Mouse (Mus musculus) hindbrain, embryonic 10.5 days (tissue): ENCODE results near the gene Prrt1. TPM values are rescaled to one million over a fixed set of nuclear protein-coding genes. Genes with fewer than 3 reads are reported as not detected.
A peak's percentile ranks its signal among the peaks of the same experiment; 100 is the strongest.

ENCODE experiments used
- DNase-seq: peaks from one replicate; pipeline ENCODE4 v3.0.0-alpha.2; 2017; ENCODE audit warnings: low spot score
- H3K27ac ChIP-seq: fragments of 300-500 bp; sonication (generic); 2 replicates; pipeline ENCODE4 v1.5.1; 2016; ENCODE audit warnings: mild to moderate bottlenecking, moderate library complexity
- H3K27me3 ChIP-seq: fragments of 300-500 bp; sonication (generic); 2 replicates; pipeline ENCODE4 v1.6.1; 2016; ENCODE audit warnings: mild to moderate bottlenecking; ENCODE audit not compliant: poor library complexity, insufficient read depth, severe bottlenecking
- H3K36me3 ChIP-seq: fragments of 300-500 bp; sonication (generic); 2 replicates; pipeline ENCODE4 v1.6.1; 2016; ENCODE audit warnings: mild to moderate bottlenecking, moderate library complexity
- H3K4me1 ChIP-seq: fragments of 300-500 bp; sonication (generic); replicated peaks from 2 replicates; pipeline ENCODE4 v1.6.1; 2016; ENCODE audit warnings: mild to moderate bottlenecking
- H3K4me3 ChIP-seq: fragments of 300-500 bp; sonication (generic); 2 replicates; pipeline ENCODE4 v1.5.1; 2016; ENCODE audit warnings: mild to moderate bottlenecking, moderate library complexity
- H3K9me3 ChIP-seq: fragments of 300-500 bp; sonication (generic); 2 replicates; pipeline ENCODE4 v1.6.1; 2016; ENCODE audit warnings: mild to moderate bottlenecking, moderate library complexity
- WGBS: fragments of 180-500 bp; shearing (Covaris S2); methylation state at CpG from one replicate; pipeline ENCODE4 v1.1.7; 2016; 5-methylcytosine and 5-hydroxymethylcytosine counted together
- polyA plus RNA-seq: library from polyadenylated mRNA; unstranded; fragments of >200 nt; fragmentation: Nextera tagmentation; extraction: Ambion mirVana; gene quantifications from 2 replicates; pipeline ENCODE4 v1.2.1, GENCODE M21; 2016

Prrt1 gene
- polyA plus RNA-seq, 1 experiment from 2014 or later: 1.4 TPM

- WGBS: 76% methylated on average over 12 of the region's 12 CpGs
- Histone ChIP-seq H3K9me3 (no peaks in the 10 kb centered on the region), H3K27ac (no peak overlapping the region), H3K4me1 (peaks cover 41% of the 10 kb centered on the region), H3K4me3 (no peak overlapping the region), H3K36me3 (peaks cover 12% of the 10 kb centered on the region), H3K27me3 (peaks cover 38% of the 10 kb centered on the region)
- no peak for DNase-seq
These were observed 30.0 kb downstream of the Prrt1 start for GRCm38 (mm10) chr17:34659181-34659896.

- Histone ChIP-seq H3K9me3 (no peaks in the 10 kb centered on the region), H3K36me3 (peaks cover 7% of the 10 kb centered on the region), H3K27me3 (peaks cover 38% of the 10 kb centered on the region), H3K27ac (no peak overlapping the region), H3K4me3 (no peak overlapping the region), H3K4me1 (peaks cover 41% of the 10 kb centered on the region)
- no peak for DNase-seq
- WGBS: 66% methylated on average over 3 of the region's 3 CpGs
These were observed 30.5 kb downstream of the Prrt1 start for GRCm38 (mm10) chr17:34659897-34660214.

- Histone ChIP-seq H3K27me3 (peaks cover 38% of the 10 kb centered on the region), H3K4me1 (peaks cover 37% of the 10 kb centered on the region), H3K27ac (no peak overlapping the region), H3K36me3 (peaks cover 2% of the 10 kb centered on the region), H3K4me3 (no peak overlapping the region), H3K9me3 (no peaks in the 10 kb centered on the region)
- WGBS: 39% methylated on average over 11 of the region's 11 CpGs
- DNase-seq: no peak
These were observed 31.0 kb downstream of the Prrt1 start for GRCm38 (mm10) chr17:34660259-34660820.

GRCm38 (mm10) chr17:34661121-34661591, 31.8 kb downstream of the Prrt1 start:
- peaks cover 45% of the 10 kb centered on the region for H3K27me3 ChIP-seq
- no peak overlapping the region for H3K27ac ChIP-seq
- WGBS: 10% methylated on average over 19 of the region's 19 CpGs
- H3K4me1 ChIP-seq: peaks cover 29% of the 10 kb centered on the region
- no peak for DNase-seq
- peak overlapping the region; percentile 32 for H3K4me3 ChIP-seq
- H3K9me3 ChIP-seq: no peaks in the 10 kb centered on the region
- H3K36me3 ChIP-seq: no peaks in the 10 kb centered on the region

GRCm38 (mm10) chr17:34662468-34662867, 33.1 kb downstream of the Prrt1 start:
- H3K36me3 ChIP-seq: no peaks in the 10 kb centered on the region
- peaks cover 45% of the 10 kb centered on the region for H3K27me3 ChIP-seq
- DNase-seq: no peak
- no peak overlapping the region for H3K4me3 ChIP-seq
- peaks cover 17% of the 10 kb centered on the region for H3K4me1 ChIP-seq
- H3K9me3 ChIP-seq: no peaks in the 10 kb centered on the region
- H3K27ac ChIP-seq: no peak overlapping the region
- WGBS: 81% methylated on average over 1 of the region's 1 CpGs

- H3K4me3 ChIP-seq: no peak overlapping the region
- no peak for DNase-seq
- no peak overlapping the region for H3K27ac ChIP-seq
- H3K9me3 ChIP-seq: no peaks in the 10 kb centered on the region
- no peaks in the 10 kb centered on the region for H3K36me3 ChIP-seq
- H3K4me1 ChIP-seq: peaks cover 15% of the 10 kb centered on the region
- 86% methylated on average over 8 of the region's 8 CpGs for WGBS
- H3K27me3 ChIP-seq: peaks cover 45% of the 10 kb centered on the region
These were observed 33.6 kb downstream of the Prrt1 start for GRCm38 (mm10) chr17:34662978-34663377.

- Histone ChIP-seq H3K27ac (no peak overlapping the region), H3K27me3 (peaks cover 45% of the 10 kb centered on the region), H3K4me1 (peaks cover 15% of the 10 kb centered on the region), H3K36me3 (no peaks in the 10 kb centered on the region), H3K9me3 (no peaks in the 10 kb centered on the region), H3K4me3 (no peak overlapping the region)
- 54% methylated on average over 1 of the region's 1 CpGs for WGBS
- DNase-seq: no peak
These were observed 34.2 kb downstream of the Prrt1 start for GRCm38 (mm10) chr17:34663558-34663957.

- H3K27me3 ChIP-seq: peaks cover 47% of the 10 kb centered on the region
- H3K9me3 ChIP-seq: no peaks in the 10 kb centered on the region
- no peak overlapping the region for H3K4me3 ChIP-seq
- WGBS: 77% methylated on average over 7 of the region's 7 CpGs
- H3K4me1 ChIP-seq: peaks cover 15% of the 10 kb centered on the region
- H3K36me3 ChIP-seq: no peaks in the 10 kb centered on the region
- DNase-seq: no peak
- no peak overlapping the region for H3K27ac ChIP-seq
These were observed 35.1 kb downstream of the Prrt1 start for GRCm38 (mm10) chr17:34664472-34664871.

- Histone ChIP-seq H3K27ac (peak within 1 kb of the TSS; percentile 56; the same call in 1 of the 2 replicates), H3K4me3 (peak within 1 kb of the TSS; percentile 51), H3K9me3 (no peaks in the 10 kb centered on the region), H3K4me1 (peaks cover 19% of the 10 kb centered on the region), H3K36me3 (no peaks in the 10 kb centered on the region), H3K27me3 (peaks cover 72% of the 10 kb centered on the region)
- DNase-seq: no peak
- WGBS: 59% methylated on average over 7 of the region's 7 CpGs
These were observed 40.9 kb downstream of the Prrt1 start, which contains the start of gene Tnxb for GRCm38 (mm10) chr17:34670235-34670634. Gene Tnxb, plus strand, starts transcription at chr17:34670535.

- H3K9me3 ChIP-seq: no peaks in the 10 kb centered on the region
- WGBS: 8% methylated on average over 93 of the region's 93 CpGs
- peak overlapping the region; percentile 56; the same call in 1 of the 2 replicates for H3K27ac ChIP-seq
- H3K36me3 ChIP-seq: no peaks in the 10 kb centered on the region
- peak overlapping the region; percentile 51 for H3K4me3 ChIP-seq
- H3K27me3 ChIP-seq: peaks cover 77% of the 10 kb centered on the region
- peak; percentile 55 for DNase-seq
- peaks cover 19% of the 10 kb centered on the region for H3K4me1 ChIP-seq
These were observed 42.1 kb downstream of the Prrt1 start for GRCm38 (mm10) chr17:34671151-34672066.

GRCm38 (mm10) chr17:34672246-34672792, 43.0 kb downstream of the Prrt1 start:
- WGBS: 34% methylated on average over 49 of the region's 49 CpGs
- DNase-seq: peak; percentile 23
- Histone ChIP-seq H3K27ac (peak overlapping the region; percentile 56; the same call in 1 of the 2 replicates), H3K9me3 (no peaks in the 10 kb centered on the region), H3K4me3 (peak overlapping the region; percentile 51), H3K27me3 (peaks cover 86% of the 10 kb centered on the region), H3K36me3 (no peaks in the 10 kb centered on the region), H3K4me1 (peaks cover 19% of the 10 kb centered on the region)

- Histone ChIP-seq H3K4me1 (peaks cover 19% of the 10 kb centered on the region), H3K36me3 (no peaks in the 10 kb centered on the region), H3K27ac (no peak overlapping the region), H3K4me3 (no peak overlapping the region), H3K9me3 (no peaks in the 10 kb centered on the region), H3K27me3 (peaks cover 87% of the 10 kb centered on the region)
- DNase-seq: no peak
- 88% methylated on average over 7 of the region's 7 CpGs for WGBS
These were observed 43.8 kb downstream of the Prrt1 start for GRCm38 (mm10) chr17:34673139-34673538.
